ENCODE assay signal across 18 mouse cellular contexts in the genomic region with DNA sequence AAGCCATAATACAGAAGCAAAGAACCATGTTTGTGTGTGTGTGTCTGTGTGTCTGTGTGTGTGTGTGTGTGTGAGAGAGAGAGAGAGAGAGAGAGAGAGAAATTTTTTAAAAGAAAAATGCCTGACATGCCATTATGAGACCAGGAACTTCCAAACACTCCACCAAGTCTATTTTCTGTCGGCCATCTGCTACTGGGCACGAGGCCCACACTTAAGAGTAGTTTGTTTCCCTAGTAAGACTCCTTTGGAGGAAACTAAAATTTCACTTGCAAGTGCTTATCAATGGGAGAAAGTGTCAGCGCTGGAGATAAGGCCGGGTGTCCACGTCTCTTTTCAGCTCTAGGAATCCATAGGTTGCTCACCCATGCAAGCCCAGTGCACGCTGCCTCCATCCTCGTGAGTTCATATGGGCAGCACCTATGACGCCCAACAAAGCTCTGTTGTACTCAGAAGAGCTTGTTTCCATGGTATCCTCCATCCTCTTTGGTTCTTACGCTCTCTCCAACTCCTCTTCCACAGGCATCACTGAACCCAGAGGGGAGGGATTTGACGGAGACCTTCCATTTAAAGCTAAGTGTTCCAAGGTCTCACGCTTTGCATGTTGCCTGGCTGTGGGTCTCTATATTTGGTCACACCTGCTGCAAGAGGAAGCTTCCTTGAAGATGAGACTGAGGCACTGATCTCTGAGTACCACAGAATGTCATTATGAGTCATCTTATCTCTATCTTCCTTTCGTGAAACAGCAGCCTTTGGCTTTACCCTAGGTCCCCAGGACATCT.
DNase-seq lines count a peak whose midpoint lies in the region; ATAC-seq and TF ChIP-seq lines count a peak whose summit lies in the region.
"Had no signal": no experiment of that assay in that cellular context is flagged by ENCODE, and none has a peak within 500 bp of the region (broad histone marks: within the 10 kb centered on the region; RNA-seq: fewer than 3 reads in every experiment).

No protein-coding gene starts in this region.

- no peak overlapping the region for H3K27ac ChIP-seq in forebrain, embryonic 14.5 days (ENCODE audit: low read depth, low read length)
- no peak overlapping the region for H3K27ac ChIP-seq in forebrain, embryonic 11.5 days (ENCODE audit: low read depth, low read length)
- H3K27ac ChIP-seq in lung, embryonic 14.5 days (ENCODE audit: low read depth) = no peak overlapping the region
- H3K27ac ChIP-seq: hindbrain, postnatal 0 days had no signal

- no peak for ATAC-seq in forebrain, embryonic 14.5 days
- no peak for ATAC-seq in forebrain, embryonic 11.5 days (replicated peaks; ENCODE audit: low FRiP score)
- no peak for ATAC-seq in lung, embryonic 14.5 days (ENCODE audit: insufficient read depth)
- peak; percentile 54 for ATAC-seq in inflammation-experienced regulatory T-cells, adult 6 months
- no peak for ATAC-seq in granulocyte monocyte progenitor cell, adult 5-6 weeks (replicated peaks; ENCODE audit: poor library complexity, severe bottlenecking)
- ATAC-seq: hindbrain, postnatal 0 days had no signal

- H3K27me3 ChIP-seq in forebrain, embryonic 14.5 days (replicated peaks; ENCODE audit: control insufficient read depth, insufficient read depth, low read length) = no peaks in the 10 kb centered on the region
- no peaks in the 10 kb centered on the region for H3K27me3 ChIP-seq in forebrain, embryonic 11.5 days (ENCODE audit: control insufficient read depth, insufficient read depth, low read length)
- no peaks in the 10 kb centered on the region for H3K27me3 ChIP-seq in lung, embryonic 14.5 days (ENCODE audit: insufficient read depth, low read length)
- H3K27me3 ChIP-seq: heart, embryonic 12.5 days had no signal

- H3K4me3 ChIP-seq in forebrain, embryonic 14.5 days (ENCODE audit: low read depth, low read length) = no peak overlapping the region
- H3K4me3 ChIP-seq in forebrain, embryonic 11.5 days (ENCODE audit: low read depth, low read length) = no peak overlapping the region
- no peak overlapping the region for H3K4me3 ChIP-seq in lung, embryonic 14.5 days (ENCODE audit: low read depth, low read length)
- H3K4me3 ChIP-seq: erythroblast, embryonic 14.5 days; heart, embryonic 12.5 days had no signal

- no peak overlapping the region for H3K4me2 ChIP-seq in forebrain, embryonic 14.5 days (ENCODE audit: low read length)
- no peak overlapping the region for H3K4me2 ChIP-seq in forebrain, embryonic 11.5 days (ENCODE audit: low read depth, low read length, severe bottlenecking)
- H3K4me2 ChIP-seq in lung, embryonic 14.5 days = no peak overlapping the region
- H3K4me2 ChIP-seq: heart, embryonic 12.5 days had no signal

- no peaks in the 10 kb centered on the region for H3K4me1 ChIP-seq in forebrain, embryonic 14.5 days (ENCODE audit: control insufficient read depth, insufficient read depth, low read length)
- no peaks in the 10 kb centered on the region for H3K4me1 ChIP-seq in forebrain, embryonic 11.5 days (replicated peaks; ENCODE audit: control insufficient read depth, insufficient read depth, low read length)
- 0 out of 2 replicates have a peak, but pooled peaks cover 8% of the 10 kb centered on the region for H3K4me1 ChIP-seq in lung, embryonic 14.5 days (ENCODE audit: insufficient read depth)

- no peak for TF ChIP-seq CTCF in lung, embryonic 14.5 days (IDR thresholded peaks at IDR 0.05; ENCODE audit: low read depth)

- H3K9me3 ChIP-seq in forebrain, embryonic 14.5 days (replicated peaks; ENCODE audit: control insufficient read depth, low read length) = no peaks in the 10 kb centered on the region
- H3K9me3 ChIP-seq in forebrain, embryonic 11.5 days (ENCODE audit: control insufficient read depth, low read length) = no peaks in the 10 kb centered on the region
- no peaks in the 10 kb centered on the region for H3K9me3 ChIP-seq in lung, embryonic 14.5 days (ENCODE audit: low read depth, low read length)
- H3K9me3 ChIP-seq: heart, embryonic 12.5 days had no signal

- WGBS in forebrain, embryonic 14.5 days = 90% methylated on average over 12 of the region's 12 CpGs
- 92% methylated on average over 12 of the region's 12 CpGs for WGBS in forebrain, embryonic 11.5 days
- 64% methylated on average over 12 of the region's 12 CpGs for WGBS in lung, embryonic 14.5 days

- peak; percentile 14 for DNase-seq in forebrain, embryonic 14.5 days (ENCODE audit: low spot score)
- DNase-seq in forebrain, embryonic 11.5 days (ENCODE audit: low spot score) = no peak
- peak; percentile 50 for DNase-seq in lung, embryonic 14.5 days
- DNase-seq in lung, postnatal 25 days (ENCODE audit: low spot score) = no peak
- peak; percentile 7 to 32 for DNase-seq in right cerebral cortex, postnatal 36 days (ENCODE audit: low spot score in 2 of 2)
- DNase-seq in spleen, adult 18-20 months = no peak
- DNase-seq: cerebellum, adult 11-12 months; gastrocnemius, postnatal 36 days; kidney, adult 2 months; kidney, postnatal 14 days; lung, adult 18-20 months; midbrain, embryonic 14.5 days; thymus, adult 18-20 months had no signal

- H3K9ac ChIP-seq in forebrain, embryonic 14.5 days (ENCODE audit: low read length) = no peak overlapping the region
- H3K9ac ChIP-seq in forebrain, embryonic 11.5 days (ENCODE audit: low read length) = no peak overlapping the region
- no peak overlapping the region for H3K9ac ChIP-seq in lung, embryonic 14.5 days
- H3K9ac ChIP-seq: heart, embryonic 12.5 days had no signal

- H3K36me3 ChIP-seq in forebrain, embryonic 14.5 days (ENCODE audit: control insufficient read depth, insufficient read depth, low read length) = no peaks in the 10 kb centered on the region
- no peaks in the 10 kb centered on the region for H3K36me3 ChIP-seq in forebrain, embryonic 11.5 days (ENCODE audit: control insufficient read depth, insufficient read depth, low read length)
- H3K36me3 ChIP-seq in lung, embryonic 14.5 days (ENCODE audit: insufficient read depth) = no peaks in the 10 kb centered on the region
- H3K36me3 ChIP-seq: heart, embryonic 12.5 days had no signal

Comparison
In these comparisons a context has a peak if more than half of its experiments do, and no peak if none do; other contexts are left out.
1. DNase-seq: peak in forebrain, embryonic 14.5 days (single experiment), lung, embryonic 14.5 days (single experiment) and right cerebral cortex, postnatal 36 days (2 of 2); none in forebrain, embryonic 11.5 days (single experiment), lung, postnatal 25 days (single experiment) and spleen, adult 18-20 months (0 of 2).